Mouse (Mus musculus) mouse trophoblast stem cell (cell line): ENCODE data around the gene Nol4l.

Experiments used
- in situ Hi-C, 2 experiments: fragments of 300-500 bp; cut with MseI, MboI; formaldehyde crosslinking; loops; 2 replicates in 1 of 2; 3 replicates in 1 of 2; pipeline ENCODE4 v1.15.1; 2025

Gene Nol4l

GRCm38 (mm10) chr2:153529931-153530766 is at the start of gene Nol4l:
TSS of gene Nol4l (minus strand) at chr2:153529971.
- in situ Hi-C loops, result no loop called here

DNA sequence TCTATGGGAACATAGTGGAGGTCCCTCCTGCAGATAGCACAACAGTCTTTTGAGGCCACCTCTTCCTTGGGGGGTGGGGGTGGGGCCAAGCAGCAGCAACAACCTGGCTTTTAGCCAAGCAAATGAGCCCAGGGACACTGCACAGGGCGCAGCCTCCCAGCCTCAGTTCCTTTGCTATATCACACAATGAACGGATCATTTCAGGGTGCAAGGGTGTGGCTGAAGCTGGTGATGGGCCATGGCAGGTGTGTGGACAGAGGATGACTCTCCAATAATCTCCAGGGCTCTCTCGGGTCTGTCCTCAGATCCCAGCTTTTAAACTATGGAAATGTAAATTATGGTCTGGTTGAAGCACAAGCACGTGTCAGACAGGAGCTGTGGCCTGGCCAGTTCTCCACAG is 47.4 kb upstream of the Nol4l start:
- in situ Hi-C loops, result no loop called here

DNA sequence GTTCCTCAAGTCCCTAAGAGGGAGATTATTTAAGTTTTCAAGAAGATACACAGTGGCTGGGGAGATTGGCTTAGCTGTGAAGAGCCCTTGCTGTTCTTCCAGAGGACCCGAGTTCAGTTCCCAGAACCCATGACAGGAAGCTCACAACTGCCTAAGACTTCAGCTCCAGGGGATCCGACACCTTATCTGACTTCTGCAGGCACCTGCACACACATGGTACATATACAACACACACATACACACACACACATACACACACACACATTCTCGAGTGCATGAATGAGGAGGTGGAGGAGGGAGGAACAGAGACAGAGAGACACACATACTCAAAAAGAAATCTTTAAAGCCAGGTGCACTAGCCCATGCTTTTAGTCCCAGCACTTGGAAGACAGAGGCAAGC is 46.4 kb upstream of the Nol4l start:
- in situ Hi-C loops, result no loop called here

DNA sequence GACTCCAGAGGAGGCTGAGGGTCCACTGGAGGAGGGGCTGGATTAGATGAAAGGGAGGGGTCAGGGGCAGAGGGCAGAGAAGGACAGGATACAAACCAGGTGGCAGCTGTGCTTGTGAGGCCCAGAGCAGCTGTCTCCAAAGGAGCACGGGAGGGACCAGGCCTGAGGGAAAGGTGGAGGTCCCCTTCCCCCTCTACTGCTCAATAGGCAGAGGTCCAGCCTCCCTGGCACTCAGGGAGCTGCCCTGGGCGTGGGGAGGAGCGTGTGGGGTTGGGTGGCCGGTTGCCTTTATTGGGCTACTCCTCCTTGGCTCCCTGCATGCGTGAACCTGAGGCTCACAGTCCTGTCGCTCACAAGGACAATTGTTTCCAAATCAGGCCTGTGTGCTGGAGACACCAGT is 45.8 kb upstream of the Nol4l start:
- in situ Hi-C loops, result no loop called here

DNA sequence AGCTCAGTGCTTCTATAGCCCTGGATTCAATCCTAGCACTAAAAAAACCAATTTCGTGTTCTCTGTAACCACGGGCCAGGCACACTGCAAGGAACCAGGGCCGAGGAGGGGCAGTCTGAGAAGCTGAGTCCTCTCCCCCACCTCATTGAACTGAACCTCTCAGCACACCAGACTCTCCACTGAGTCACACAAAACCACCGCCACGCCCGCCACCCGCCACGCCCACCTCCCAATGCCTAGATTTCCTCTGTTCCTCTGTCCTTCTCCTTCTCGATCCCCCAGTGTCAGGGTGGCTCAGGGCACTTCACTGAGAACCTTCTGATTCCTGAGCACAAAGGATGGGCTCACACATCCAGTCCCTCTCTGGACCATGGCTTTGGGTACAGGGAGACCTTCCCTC is 43.3 kb upstream of the Nol4l start:
- in situ Hi-C loops, result no loop called here

GRCm38 (mm10) chr2:153568541-153568940 is 38.8 kb upstream of the Nol4l start:
- in situ Hi-C loops, result no loop called here

- in situ Hi-C loops, result no loop called here
These were observed 38.2 kb upstream of the Nol4l start for GRCm38 (mm10) chr2:153568013-153568412.

DNA sequence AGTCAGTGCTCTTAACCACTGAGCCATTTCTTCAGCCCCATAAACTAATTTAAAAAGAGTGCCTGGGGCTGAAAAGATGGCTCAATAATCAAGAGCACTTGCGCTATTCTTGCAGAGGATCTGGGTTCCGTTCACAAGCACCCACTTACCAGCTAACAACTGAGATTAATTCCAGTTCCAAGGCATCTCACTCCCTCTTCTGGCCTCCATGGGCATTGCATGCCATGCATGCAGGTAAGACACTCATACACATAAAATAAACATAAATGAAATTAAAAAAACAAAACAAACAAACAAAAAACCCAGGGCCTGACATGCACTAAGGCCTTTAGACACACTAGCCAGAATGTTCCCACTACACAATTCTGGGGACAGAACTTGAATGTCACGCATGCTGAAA is 34.6 kb upstream of the Nol4l start:
- in situ Hi-C loops, result no loop called here

- in situ Hi-C loops, result no loop called here
These were observed 31.8 kb upstream of the Nol4l start for GRCm38 (mm10) chr2:153561564-153561963.

DNA sequence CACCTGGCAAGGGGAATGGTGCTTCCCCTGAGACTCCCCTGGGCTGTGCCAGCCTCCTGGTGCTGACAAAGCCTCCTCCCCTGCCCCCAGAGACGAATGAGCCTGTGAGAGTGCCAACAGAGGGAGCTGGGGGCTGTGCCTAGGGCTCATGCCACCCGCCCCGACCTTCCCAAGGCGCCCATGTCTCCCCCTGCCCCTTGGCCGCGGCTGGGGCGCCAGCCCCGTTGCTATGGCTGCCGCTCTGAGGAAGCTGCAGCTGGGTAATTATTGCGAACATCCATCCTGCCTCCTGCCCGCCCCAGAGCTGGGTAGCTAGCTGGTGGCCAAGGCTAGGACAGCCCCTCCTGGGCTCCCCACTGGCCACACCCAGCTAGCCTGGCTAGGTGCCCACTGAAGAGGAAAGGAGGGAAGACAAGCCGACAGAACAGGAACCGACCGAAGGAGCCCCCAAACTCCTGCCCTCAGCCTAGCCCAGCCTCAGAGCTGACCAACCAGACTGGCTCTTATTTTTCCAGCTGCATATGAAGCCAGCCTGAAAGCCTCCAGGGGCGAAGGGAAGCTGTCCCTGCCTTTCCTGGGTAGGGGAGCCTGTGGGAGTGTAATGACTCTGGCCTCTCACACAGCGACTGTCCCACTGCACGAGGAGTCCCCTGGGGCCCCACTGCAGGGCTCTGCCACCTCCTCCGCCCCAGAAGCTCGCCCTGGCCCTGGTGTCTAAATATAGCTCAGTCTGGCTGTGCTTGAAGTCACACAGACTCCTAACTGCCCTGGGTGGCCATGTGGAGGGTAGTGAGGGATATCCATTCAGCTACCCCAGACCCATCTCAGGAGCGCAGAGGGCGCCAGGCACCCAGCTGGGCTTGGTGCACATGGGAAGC is 31.1 kb upstream of the Nol4l start:
- in situ Hi-C loops, result no loop called here

GRCm38 (mm10) chr2:153559613-153560152 is 29.9 kb upstream of the Nol4l start:
- in situ Hi-C loops, result no loop called here

DNA sequence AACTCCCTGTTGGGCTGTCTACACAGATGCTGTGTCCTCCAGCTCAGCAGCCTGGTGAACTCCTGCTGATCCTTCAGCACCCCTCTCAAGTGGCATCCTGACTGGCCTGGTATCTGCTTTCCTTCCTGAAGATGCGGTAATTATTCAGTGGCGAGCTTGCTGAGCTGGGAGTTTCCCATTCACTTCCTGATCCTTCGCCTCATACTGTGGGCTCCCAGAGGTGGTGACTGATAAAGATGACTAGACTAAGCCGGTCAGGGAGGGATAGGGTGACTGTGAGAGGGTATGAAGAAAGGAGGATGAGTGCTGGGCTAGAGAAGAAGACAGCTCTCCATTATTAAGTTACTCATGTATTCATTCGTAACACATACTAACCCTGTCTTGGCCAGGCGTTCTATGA is 28.7 kb upstream of the Nol4l start:
- in situ Hi-C loops, result no loop called here

DNA sequence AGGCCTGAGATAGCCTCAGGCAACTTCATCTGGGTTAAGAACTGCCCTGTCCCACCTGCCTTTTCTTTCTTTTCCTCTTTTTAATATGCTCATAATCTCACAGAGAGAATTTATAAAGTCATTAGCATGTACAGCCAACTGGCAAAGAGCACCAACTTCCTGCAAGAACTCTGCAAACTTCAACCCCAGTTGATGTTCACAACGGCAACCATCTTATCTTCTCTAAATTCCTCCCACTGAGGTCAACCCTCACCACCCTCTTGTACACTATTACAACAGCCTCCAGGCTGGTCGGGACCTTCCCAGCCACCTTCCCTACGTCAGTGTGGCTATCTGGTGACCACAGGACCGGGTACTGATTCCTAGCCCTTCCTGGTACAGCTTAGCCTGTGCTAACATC is 27.5 kb upstream of the Nol4l start:
- in situ Hi-C loops, result no loop called here

GRCm38 (mm10) chr2:153556208-153556607 is 26.4 kb upstream of the Nol4l start:
- in situ Hi-C loops, result no loop called here

DNA sequence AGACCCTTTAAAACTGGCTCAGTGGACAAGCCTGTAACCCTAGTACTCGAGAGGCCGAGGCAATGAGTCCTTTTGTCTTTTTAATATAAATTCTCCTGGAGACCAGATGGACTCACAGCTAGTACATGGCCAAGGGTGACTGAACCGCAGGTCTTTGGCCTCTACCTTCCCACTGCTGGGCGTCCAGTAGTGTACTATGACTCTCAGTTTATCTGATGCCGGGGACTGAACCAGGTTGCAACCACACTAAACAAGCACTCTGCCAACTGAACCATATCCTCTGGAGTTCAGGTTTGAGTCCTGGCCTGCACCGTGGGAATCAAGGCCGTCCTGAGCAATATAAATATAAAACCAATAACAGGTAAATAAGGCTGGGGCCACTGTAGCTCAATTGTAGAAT is 24.8 kb upstream of the Nol4l start:
- in situ Hi-C loops, result no loop called here

DNA sequence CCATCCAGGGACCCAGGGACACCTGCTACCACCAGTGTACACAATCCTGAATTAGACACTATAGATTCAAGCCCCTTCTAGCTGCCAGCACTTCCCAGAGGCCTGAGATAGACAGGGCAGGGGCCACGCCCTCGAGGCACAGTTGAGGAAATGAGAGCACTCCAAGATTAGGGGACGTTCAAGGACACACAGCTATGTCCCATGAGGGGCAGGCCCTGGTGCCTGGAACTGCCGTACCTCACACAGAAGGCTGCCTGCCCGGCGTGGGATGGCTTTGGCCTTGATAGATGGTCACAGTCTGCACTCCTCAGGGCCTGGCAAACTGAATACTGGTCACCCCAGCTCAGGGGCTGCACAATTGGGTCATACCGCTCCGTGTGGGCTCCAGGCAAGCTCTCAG is 19.7 kb upstream of the Nol4l start:
- in situ Hi-C loops, result no loop called here

DNA sequence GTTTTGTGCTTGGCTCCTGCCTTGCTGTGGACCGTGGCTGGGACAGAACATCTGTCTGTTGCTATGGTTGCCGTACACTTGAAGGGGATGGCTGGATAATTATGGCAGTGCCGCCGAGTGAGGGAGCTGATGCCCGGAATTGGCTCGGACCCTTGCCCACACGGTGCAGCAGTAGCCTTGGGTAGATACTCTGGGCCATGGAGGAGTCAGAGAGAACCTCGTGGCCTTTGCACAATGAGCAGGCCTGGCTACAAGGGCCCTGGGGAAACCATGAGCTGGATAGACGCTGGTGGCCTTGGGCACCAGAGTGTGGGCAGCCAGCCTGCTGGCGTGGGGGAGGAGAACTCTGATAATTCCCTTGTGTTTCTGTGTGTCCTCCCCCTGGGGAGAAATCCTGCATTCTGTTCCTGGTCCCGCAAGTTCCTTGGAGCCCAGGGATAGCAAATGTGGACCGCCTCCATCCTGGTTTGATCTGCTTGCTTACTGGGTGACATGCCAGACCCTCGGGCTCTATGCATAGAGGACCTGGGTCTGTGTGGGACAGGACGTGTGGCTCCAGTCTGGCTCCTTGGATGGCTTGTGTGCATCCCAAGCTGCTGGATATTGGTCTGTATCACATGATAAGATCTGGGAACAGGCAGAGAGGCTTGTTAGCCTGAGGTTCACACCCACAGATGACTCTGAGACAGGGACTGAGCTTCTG is 18.6 kb upstream of the Nol4l start:
- in situ Hi-C loops, result no loop called here

DNA sequence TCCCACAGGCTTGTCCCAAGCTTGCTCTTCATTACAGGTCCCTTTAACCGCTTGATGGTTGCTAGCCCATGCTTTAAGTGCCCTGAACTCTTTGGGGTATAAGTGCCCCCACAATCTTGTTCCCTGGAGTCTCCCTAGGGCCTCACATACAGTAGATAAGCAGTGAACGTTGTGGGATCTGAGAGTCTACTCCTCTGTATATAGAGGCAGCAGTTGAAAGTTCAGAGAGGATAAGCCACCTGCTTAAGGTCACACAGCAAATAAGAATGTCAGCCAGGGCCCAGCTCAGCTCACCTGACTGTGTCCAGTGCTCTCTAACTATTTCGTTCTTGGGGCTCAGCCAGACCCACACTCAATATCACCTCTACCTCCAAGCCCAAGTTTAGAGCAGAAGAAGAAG is 17.9 kb upstream of the Nol4l start:
- in situ Hi-C loops, result no loop called here

DNA sequence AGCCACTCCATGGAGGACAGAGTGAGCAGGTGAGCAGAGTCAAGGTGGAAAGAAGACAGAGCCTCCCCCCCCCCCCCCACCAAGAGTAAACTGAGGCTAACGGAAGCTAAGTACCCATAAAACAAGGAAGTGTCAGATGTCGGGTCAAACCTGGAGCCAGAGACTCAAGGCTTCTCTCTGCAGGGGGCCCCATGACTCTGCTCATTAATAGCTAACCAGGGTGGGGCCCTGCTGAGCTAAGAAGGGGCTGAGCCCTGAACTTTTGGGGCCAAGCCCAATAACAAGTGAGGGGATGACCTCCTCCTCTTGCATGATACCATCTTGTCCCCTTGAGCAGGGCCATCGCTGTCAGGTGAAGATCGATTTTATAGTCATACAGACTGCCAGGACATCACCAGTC is 17.2 kb upstream of the Nol4l start:
- in situ Hi-C loops, result no loop called here

DNA sequence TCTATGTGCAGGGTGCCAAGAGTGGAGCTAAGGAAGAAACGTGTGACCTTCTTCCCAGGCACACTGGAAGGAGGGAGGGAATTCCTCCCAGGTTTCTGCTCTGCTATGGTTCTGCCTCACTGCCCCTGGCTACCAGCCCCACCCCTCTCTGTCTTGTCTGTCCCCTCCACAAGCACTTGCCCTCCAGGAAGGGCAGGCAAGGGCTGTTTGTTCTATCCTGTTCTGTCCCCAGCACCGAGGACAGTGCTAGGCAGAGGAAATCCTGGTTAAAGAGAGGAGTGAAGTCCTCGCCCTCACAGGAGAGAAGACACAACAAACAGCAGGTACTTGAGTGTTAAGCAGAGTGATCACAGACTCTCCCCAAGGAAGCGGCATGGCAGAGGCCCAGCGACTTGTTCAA is 16.7 kb upstream of the Nol4l start:
- in situ Hi-C loops, result no loop called here

- in situ Hi-C loops, result no loop called here
These were observed 15.0 kb upstream of the Nol4l start for GRCm38 (mm10) chr2:153544771-153545170.
